Mouse (Mus musculus): ENCODE measurements around the gene Dysf. TPM values are rescaled to one million over a fixed set of nuclear protein-coding genes. Genes with fewer than 3 reads are reported as not detected.
"Not testable (repeated sequence)": the region's sequence is repeated elsewhere in the genome, so short reads cannot be mapped to it uniquely, and the experiment has no call there.

Gene Dysf
- 7.0 and 8.0 TPM in 2 replicates for polyA plus RNA-seq (2012; rRNA removed)

GRCm38 (mm10) chr6:84008363-84009171, at the start of gene Dysf:
Dysf (plus strand) TSS chr6:84008590.
- WGBS = 2% methylated on average over 41 of the region's 41 CpGs
- DNase-seq (ENCODE audit: low read depth, low spot score) = no peak

GRCm38 (mm10) chr6:83987642-83988041, 20.7 kb upstream of the Dysf start:
- WGBS = 92% methylated on average over 5 of the region's 5 CpGs

DNA sequence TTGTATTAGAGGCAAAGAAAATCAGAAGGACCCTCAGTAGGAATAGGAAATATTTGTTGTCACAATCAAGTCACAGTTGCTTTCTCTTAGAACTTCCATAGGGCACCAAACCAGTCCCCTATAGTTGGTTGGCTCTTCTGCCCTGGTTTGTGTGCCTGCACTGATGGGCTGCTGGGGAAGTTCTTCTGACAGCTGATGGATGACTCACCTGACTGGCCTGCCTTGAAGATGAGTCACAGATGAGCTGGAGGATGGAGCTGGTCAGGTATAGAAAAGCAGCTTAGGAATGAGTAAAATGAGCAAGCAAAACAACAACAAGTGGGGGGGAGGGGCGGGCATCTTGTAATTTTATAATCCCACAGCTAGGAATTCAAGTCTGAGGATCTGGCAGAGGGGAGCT, 5.7 kb upstream of the Dysf start:
- no peak for DNase-seq (ENCODE audit: low read depth, low spot score)
- 79% methylated on average over 1 of the region's 1 CpGs for WGBS

More at GRCm38 (mm10) chr6:83987642-83988041, 20.7 kb upstream of the Dysf start:
- DNase-seq (ENCODE audit: low read depth, low spot score) = no peak

GRCm38 (mm10) chr6:84004295-84004694, 4.1 kb upstream of the Dysf start:
- 85% methylated on average over 4 of the region's 4 CpGs for WGBS
- DNase-seq (ENCODE audit: low read depth, low spot score) = no peak

DNA sequence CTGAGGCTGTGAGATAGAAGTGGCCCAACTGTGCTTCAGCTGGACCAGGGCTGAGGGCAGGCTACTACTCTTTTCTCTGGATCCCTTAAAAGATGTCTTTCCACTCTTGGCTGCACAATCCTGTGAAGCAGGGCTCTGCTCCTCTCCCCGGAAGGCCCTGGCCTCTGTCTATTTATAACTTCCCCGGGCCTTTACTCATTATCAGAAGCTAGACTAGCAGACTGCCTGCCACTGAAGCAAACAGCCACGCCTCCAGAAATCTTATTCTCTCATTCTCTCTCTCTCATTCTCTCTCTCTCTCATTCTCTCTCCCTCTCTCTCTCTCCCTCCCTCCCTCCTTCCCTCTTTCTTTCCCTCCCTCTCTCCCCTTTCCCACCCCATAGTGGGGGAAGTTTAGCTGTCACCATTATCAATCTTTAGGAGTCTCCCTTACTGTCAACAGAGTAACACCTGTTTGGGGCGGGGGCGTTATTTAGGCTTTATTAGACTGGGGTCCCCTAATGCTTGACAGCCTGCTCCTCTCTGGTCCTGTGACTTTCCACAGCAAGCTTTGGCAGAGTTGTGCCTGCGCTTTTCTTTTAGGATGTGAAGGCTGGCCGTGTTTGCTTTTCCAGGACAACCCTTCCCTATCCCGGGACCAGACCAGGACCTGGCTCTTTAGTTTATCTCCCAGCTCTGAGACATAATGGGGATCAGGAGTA, 932 bp downstream of the Dysf start:
- DNase-seq (ENCODE audit: low read depth, low spot score) = no peak
- 38% methylated on average over 8 of the region's 8 CpGs for WGBS

DNA sequence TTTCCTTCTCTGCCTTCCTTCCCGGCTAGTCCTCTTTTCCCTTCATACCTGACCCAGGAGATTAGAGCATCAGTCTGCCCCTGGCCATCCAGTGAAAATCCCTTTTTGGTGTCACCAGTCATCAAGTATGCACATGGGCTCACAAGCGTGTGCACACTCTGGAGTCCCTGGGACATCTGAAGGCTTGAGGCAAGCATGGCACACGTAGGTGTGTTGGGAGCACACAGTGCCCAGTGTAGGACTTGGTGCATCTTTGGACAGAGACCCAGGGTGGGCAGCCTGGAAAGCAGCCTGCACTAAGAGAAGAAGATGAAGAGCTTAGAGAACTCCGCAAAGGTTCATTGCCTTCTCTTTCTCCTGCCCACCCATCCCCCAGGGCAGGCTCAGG, 1.5 kb downstream of the Dysf start:
- WGBS = 73% methylated on average over 4 of the region's 4 CpGs
- no peak for DNase-seq (ENCODE audit: low read depth, low spot score)

- 62% methylated on average over 8 of the region's 8 CpGs for WGBS
- no peak for DNase-seq (ENCODE audit: low read depth, low spot score)
Measured at GRCm38 (mm10) chr6:84010303-84011225, 2.2 kb downstream of the Dysf start.

DNA sequence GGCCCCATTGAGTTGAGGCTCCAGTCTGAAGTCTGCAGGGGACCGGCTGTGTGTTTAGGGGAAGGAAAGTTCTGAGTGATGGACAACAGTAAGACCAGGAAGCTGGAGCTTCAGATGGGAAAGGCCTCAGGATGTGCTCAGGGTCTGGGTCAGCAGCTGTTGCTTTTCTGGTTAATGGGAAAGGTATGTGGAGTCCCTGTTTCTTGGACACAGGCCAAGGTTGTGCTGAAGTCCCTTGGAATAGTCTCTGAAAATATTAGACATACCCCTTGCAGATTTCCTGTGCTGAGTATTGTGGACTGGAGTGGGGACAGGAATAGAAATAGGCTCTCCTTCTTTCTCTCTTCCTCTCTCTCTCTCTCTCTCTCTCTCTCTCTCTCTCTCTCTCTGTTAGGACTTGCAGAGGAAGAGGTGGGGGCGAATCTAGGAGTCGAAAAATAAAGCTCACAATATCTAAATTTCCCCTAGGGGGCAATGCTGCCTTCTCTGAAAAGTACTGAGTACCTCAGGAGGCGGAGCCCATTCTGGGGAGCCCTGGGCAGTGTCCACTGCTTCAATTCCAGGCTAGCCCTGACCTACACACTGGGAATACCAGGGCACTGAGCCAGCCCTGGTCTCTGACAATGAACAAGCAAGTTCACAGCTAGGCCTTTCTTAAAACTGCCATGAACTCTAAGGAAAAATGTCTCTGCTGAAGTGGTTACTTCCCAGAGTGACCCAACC, 6.7 kb downstream of the Dysf start:
- 46% methylated on average over 4 of the region's 4 CpGs for WGBS
- DNase-seq (ENCODE audit: low read depth, low spot score) = not testable (repeated sequence)

DNA sequence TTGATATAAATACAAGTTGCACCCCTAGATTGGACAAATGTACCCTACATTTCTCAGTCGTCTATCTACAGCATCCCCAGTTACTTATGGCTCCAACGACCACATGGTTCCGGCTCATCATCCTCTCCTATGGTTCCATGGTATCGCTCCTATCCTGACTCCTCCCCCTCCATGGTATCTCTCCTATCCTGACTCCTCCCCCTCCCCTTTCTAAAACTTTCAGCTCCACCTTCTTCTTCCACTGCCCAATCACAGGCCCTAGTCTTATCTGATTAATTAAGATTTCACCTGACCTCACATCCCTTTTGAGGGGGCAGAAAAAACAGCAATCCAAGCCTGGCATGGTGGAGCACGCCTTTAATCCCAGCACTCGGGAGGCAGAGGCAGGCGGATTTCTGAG, 8.5 kb downstream of the Dysf start:
- 86% methylated on average over 7 of the region's 7 CpGs for WGBS
- DNase-seq (ENCODE audit: low read depth, low spot score) = no peak

GRCm38 (mm10) chr6:84017392-84017791, 9.0 kb downstream of the Dysf start:
- no peak for DNase-seq (ENCODE audit: low read depth, low spot score)
- WGBS = 55% methylated on average over 3 of the region's 3 CpGs

GRCm38 (mm10) chr6:84018906-84019550, 10.6 kb downstream of the Dysf start:
- DNase-seq (ENCODE audit: low read depth, low spot score) = no peak
- 4% methylated on average over 28 of the region's 28 CpGs for WGBS

DNA sequence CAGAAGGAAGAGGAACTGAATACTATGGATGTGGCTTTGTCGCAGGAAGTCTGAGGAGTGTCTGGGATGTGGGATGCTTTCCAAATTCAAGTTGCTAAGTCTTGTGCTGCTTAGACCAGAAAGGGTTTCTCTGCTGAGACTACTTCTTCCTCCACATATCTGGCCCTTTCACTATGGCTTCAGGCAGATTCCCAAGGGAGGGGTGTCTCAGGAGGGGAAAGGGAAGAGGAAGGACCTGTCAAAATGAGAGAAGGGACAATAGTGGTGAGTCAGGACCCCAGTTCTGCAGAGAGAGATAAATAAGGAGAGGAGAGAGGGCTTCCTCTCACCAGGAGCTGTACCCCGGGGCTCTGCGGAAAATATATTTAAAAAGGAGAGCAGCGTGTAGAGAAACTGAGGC, 11.6 kb downstream of the Dysf start:
- DNase-seq (ENCODE audit: low read depth, low spot score) = no peak
- 74% methylated on average over 4 of the region's 4 CpGs for WGBS

GRCm38 (mm10) chr6:84021990-84022389, 13.6 kb downstream of the Dysf start:
- no peak for DNase-seq (ENCODE audit: low read depth, low spot score)
- WGBS = 50% methylated on average over 3 of the region's 3 CpGs

DNA sequence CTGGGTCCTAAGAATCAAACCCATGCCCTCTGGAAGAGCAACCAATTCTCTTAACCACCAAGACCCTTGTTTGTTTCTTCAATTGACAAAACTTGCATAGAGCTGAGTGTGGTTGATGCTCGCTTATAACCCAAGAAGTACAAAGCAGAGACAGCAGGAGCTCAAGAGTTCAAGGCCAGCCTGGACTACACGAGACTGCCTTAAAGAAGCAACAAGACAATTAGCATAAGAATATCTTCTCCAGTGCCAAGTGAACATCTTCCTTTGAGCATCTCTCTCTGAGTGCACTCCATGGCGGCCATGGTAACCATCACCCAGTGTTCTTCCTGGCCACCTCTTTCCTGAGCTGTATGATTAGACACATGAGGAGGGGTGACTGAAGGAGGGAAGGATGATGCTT, 17.2 kb downstream of the Dysf start:
- 77% methylated on average over 3 of the region's 3 CpGs for WGBS
- DNase-seq (ENCODE audit: low read depth, low spot score) = no peak

GRCm38 (mm10) chr6:84028791-84029190, 20.4 kb downstream of the Dysf start:
- DNase-seq (ENCODE audit: low read depth, low spot score) = no peak

DNA sequence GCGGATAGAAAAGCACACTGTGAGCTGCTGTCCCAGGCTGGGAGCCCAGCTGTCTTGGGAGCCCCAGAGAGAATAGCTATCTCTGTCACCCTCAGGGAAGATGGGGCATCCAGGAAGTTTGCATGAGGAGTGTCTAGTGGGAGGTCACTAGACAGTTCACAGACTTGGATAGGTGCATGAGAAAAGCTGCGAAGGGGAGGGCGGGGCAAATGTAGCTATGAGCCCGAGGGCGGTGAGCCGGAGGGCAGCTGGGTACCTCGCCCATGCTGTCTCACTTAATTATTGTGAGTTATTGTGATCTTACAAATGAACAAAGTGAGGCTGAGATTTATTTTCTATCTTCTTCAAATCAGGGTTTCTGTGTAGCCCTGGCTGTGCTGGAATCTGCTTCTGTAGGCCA, 21.4 kb downstream of the Dysf start:
- 60% methylated on average over 7 of the region's 7 CpGs for WGBS
- DNase-seq (ENCODE audit: low read depth, low spot score) = no peak

DNA sequence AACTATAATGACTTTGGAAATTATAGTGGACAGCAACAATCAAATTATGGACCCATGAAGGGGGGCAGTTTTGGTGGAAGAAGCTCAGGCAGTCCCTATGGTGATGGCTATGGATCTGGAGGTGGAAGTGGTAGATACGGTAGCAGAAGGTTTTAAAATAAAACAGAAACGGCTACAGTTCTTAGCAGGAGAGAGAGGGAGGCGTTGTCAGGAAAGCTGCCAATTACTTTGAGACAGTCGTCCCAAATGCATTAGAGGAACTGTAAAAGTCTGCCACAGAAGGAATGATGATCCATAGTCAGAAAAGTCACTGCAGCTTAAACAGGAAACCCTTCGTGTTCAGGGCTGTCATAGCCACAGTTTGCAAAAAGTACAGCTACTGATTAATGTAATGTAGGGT, 24.1 kb downstream of the Dysf start:
- DNase-seq (ENCODE audit: low read depth, low spot score) = not testable (repeated sequence)

GRCm38 (mm10) chr6:84043251-84043940, 35.0 kb downstream of the Dysf start:
- 54% methylated on average over 6 of the region's 6 CpGs for WGBS
- no peak for DNase-seq (ENCODE audit: low read depth, low spot score)

More for the DNA sequence above, 24.1 kb downstream of the Dysf start:
- 47% methylated on average over 5 of the region's 5 CpGs for WGBS
